Mouse (Mus musculus) liver, adult 2 months (tissue): Measurements from ENCODE around the gene Gal3st3. TPM values are rescaled to one million over a fixed set of nuclear protein-coding genes. Genes with fewer than 3 reads are reported as not detected.

Source experiments
- DNase-seq: peaks from one replicate; pipeline ENCODE4 v3.0.0-alpha.2; 2011; ENCODE audit warnings: low read depth, low spot score; ENCODE audit errors: extremely low read depth
- H3K27ac ChIP-seq: fragments of 200-500 bp; replicated peaks from 2 replicates; pipeline ENCODE4 v1.5.1; 2012; ENCODE audit warnings: low read depth, mild to moderate bottlenecking, control low read depth, inconsistent platforms, low read length; ENCODE audit not compliant: insufficient read depth
- H3K27me3 ChIP-seq: fragments of 200-500 bp; 2 replicates; pipeline ENCODE4 v1.6.1; 2012; ENCODE audit warnings: mild to moderate bottlenecking, moderate library complexity, low read length, inconsistent platforms; ENCODE audit not compliant: control insufficient read depth, insufficient read depth
- H3K36me3 ChIP-seq: fragments of 200-500 bp; 2 replicates; pipeline ENCODE4 v1.6.1; 2012; ENCODE audit warnings: low read length, inconsistent platforms; ENCODE audit not compliant: control insufficient read depth, insufficient read depth
- H3K4me1 ChIP-seq: fragments of 200-500 bp; 2 replicates; pipeline ENCODE4 v1.6.1; 2011; ENCODE audit warnings: low read length; ENCODE audit not compliant: control insufficient read depth, insufficient read depth
- H3K4me3 ChIP-seq: fragments of 200-500 bp; 2 replicates; pipeline ENCODE4 v1.5.1; 2011; ENCODE audit warnings: low read depth, mild to moderate bottlenecking, control low read depth, low read length, moderate library complexity; ENCODE audit not compliant: insufficient read depth
- H3K79me2 ChIP-seq: fragments of 200-500 bp; 2 replicates; pipeline ENCODE4 v1.6.1; 2012; ENCODE audit warnings: inconsistent platforms, mild to moderate bottlenecking, low read length, moderate library complexity; ENCODE audit not compliant: control insufficient read depth, insufficient read depth
- H3K9ac ChIP-seq: fragments of 200-500 bp; 2 replicates; pipeline ENCODE4 v1.6.1; 2012; ENCODE audit warnings: low read depth, mild to moderate bottlenecking, control low read depth, inconsistent platforms, low read length
- CTCF ChIP-seq: fragments of 200-500 bp; IDR thresholded peaks from 2 replicates; pipeline ENCODE4 v1.5.1; 2011; ENCODE audit warnings: low read depth, low read length, control low read depth
- POLR2A ChIP-seq: fragments of 200-500 bp; IDR thresholded peaks from 2 replicates; pipeline ENCODE4 v1.6.1; 2011; ENCODE audit warnings: low read length, control low read depth; ENCODE audit not compliant: insufficient read depth; ENCODE audit errors: extremely low read depth
- WGBS: fragments of 180-500 bp; shearing (Covaris S2); methylation state at CpG from one replicate; pipeline ENCODE4 v1.1.7; 2018; 5-methylcytosine and 5-hydroxymethylcytosine counted together
- polyA plus RNA-seq: library from polyadenylated mRNA; depleted of rRNA; stranded (reverse); fragments of >200 nt; gene quantifications from 2 replicates; pipeline ENCODE4 v1.2.3, GENCODE M21; 2012
- total RNA-seq: library from RNA; depleted of rRNA; stranded (reverse); fragments of >200 nt; gene quantifications from 2 replicates; pipeline ENCODE4 v1.2.3, GENCODE M21; 2014

Gal3st3 gene
- total and polyA plus RNA-seq, 2 experiments, result not detected

- H3K36me3 ChIP-seq, result peaks cover 9% of the 10 kb centered on the region
- peaks cover 6% of the 10 kb centered on the region for H3K4me1 ChIP-seq
- H3K27me3 ChIP-seq, result peaks cover 3% of the 10 kb centered on the region; the same call in 1 of the 2 replicates
- TF ChIP-seq POLR2A, result no peak
- no peak for TF ChIP-seq CTCF
- no peak overlapping the region for H3K4me3 ChIP-seq
- H3K27ac ChIP-seq, result no peak overlapping the region
- peaks cover 3% of the 10 kb centered on the region; the same call in 1 of the 2 replicates for H3K79me2 ChIP-seq
- DNase-seq, result no peak
- 75% methylated on average over 5 of the region's 5 CpGs for WGBS
- H3K9ac ChIP-seq, result no peak overlapping the region
Observed at GRCm38 (mm10) chr19:5296630-5297029, 1.5 kb upstream of the Gal3st3 start.

GRCm38 (mm10) chr19:5300588-5300987 is 2.5 kb downstream of the Gal3st3 start:
- TF ChIP-seq CTCF (no peak), POLR2A (no peak)
- Histone ChIP-seq H3K4me3 (no peak overlapping the region), H3K27me3 (peaks cover 3% of the 10 kb centered on the region; the same call in 1 of the 2 replicates), H3K27ac (no peak overlapping the region), H3K4me1 (no peaks in the 10 kb centered on the region), H3K36me3 (no peaks in the 10 kb centered on the region), H3K9ac (no peak overlapping the region), H3K79me2 (no peaks in the 10 kb centered on the region)
- DNase-seq, result no peak
- WGBS, result 90% methylated on average over 6 of the region's 6 CpGs

GRCm38 (mm10) chr19:5302455-5302854 is 4.3 kb downstream of the Gal3st3 start:
- Histone ChIP-seq H3K27me3 (peaks cover 11% of the 10 kb centered on the region), H3K4me1 (no peaks in the 10 kb centered on the region)
- no peak for DNase-seq

GRCm38 (mm10) chr19:5306279-5306678 is 8.1 kb downstream of the Gal3st3 start:
- TF ChIP-seq CTCF (no peak), POLR2A (no peak)
- WGBS, result 86% methylated on average over 6 of the region's 6 CpGs
- Histone ChIP-seq H3K27ac (no peak overlapping the region), H3K36me3 (no peaks in the 10 kb centered on the region), H3K9ac (no peak overlapping the region), H3K27me3 (peaks cover 11% of the 10 kb centered on the region), H3K79me2 (no peaks in the 10 kb centered on the region), H3K4me1 (no peaks in the 10 kb centered on the region), H3K4me3 (no peak overlapping the region)
- DNase-seq, result no peak

More at GRCm38 (mm10) chr19:5302455-5302854, 4.3 kb downstream of the Gal3st3 start:
- TF ChIP-seq POLR2A (no peak), CTCF (peak; percentile 68)
- H3K4me3 ChIP-seq, result no peak overlapping the region
- H3K36me3 ChIP-seq, result no peaks in the 10 kb centered on the region
- no peaks in the 10 kb centered on the region for H3K79me2 ChIP-seq
- WGBS, result 28% methylated on average over 4 of the region's 4 CpGs
- no peak overlapping the region for H3K27ac ChIP-seq
- no peak overlapping the region for H3K9ac ChIP-seq

GRCm38 (mm10) chr19:5306968-5307734 is 9.0 kb downstream of the Gal3st3 start:
- TF ChIP-seq CTCF (no peak), POLR2A (no peak)
- no peak overlapping the region for H3K9ac ChIP-seq
- 31% methylated on average over 98 of the region's 98 CpGs for WGBS
- H3K27ac ChIP-seq, result no peak overlapping the region
- no peak for DNase-seq
- peak overlapping the region; percentile 32; the same call in 1 of the 2 replicates for H3K4me3 ChIP-seq
- H3K79me2 ChIP-seq, result no peaks in the 10 kb centered on the region
- H3K36me3 ChIP-seq, result no peaks in the 10 kb centered on the region
- H3K27me3 ChIP-seq, result peaks cover 11% of the 10 kb centered on the region
- H3K4me1 ChIP-seq, result no peaks in the 10 kb centered on the region

- Histone ChIP-seq H3K27ac (no peak overlapping the region), H3K79me2 (no peaks in the 10 kb centered on the region), H3K9ac (no peak overlapping the region), H3K36me3 (no peaks in the 10 kb centered on the region), H3K27me3 (peaks cover 11% of the 10 kb centered on the region), H3K4me3 (no peak overlapping the region), H3K4me1 (no peaks in the 10 kb centered on the region)
- no peak for DNase-seq
- WGBS, result 82% methylated on average over 7 of the region's 7 CpGs
- TF ChIP-seq POLR2A (no peak), CTCF (no peak)
Observed at GRCm38 (mm10) chr19:5309025-5309424, 10.9 kb downstream of the Gal3st3 start.
